In genomic region chr9:37359331-37360220, GRCm38 (mm10) we compare ENCODE assay signal across 11 mouse cellular contexts. TPM values are rescaled to one million over a fixed set of nuclear protein-coding genes. Genes with fewer than 3 reads are reported as not detected.
DNase-seq lines count a peak whose midpoint lies in the region; ATAC-seq lines count a peak whose summit lies in the region.
"Had no signal": no experiment of that assay in that cellular context is flagged by ENCODE, and none has a peak within 500 bp of the region (broad histone marks: within the 10 kb centered on the region; RNA-seq: fewer than 3 reads in every experiment).

No protein-coding gene starts in this region.

- WGBS in heart, embryonic 10.5 days: 53% methylated on average over 6 of the region's 6 CpGs
- 38% methylated on average over 6 of the region's 6 CpGs for WGBS in embryonic facial prominence, embryonic 15.5 days
- WGBS in intestine, embryonic 16.5 days: 50% methylated on average over 6 of the region's 6 CpGs
- 59% methylated on average over 6 of the region's 6 CpGs for WGBS in limb, embryonic 12.5 days
- WGBS in neural tube, embryonic 14.5 days: 20% methylated on average over 6 of the region's 6 CpGs

- no peaks in the 10 kb centered on the region for H3K27me3 ChIP-seq in heart, embryonic 10.5 days (ENCODE audit: insufficient read depth, poor library complexity, severe bottlenecking)
- H3K27me3 ChIP-seq in embryonic facial prominence, embryonic 15.5 days: no peaks in the 10 kb centered on the region
- H3K27me3 ChIP-seq in intestine, embryonic 16.5 days (replicated peaks; ENCODE audit: control insufficient read depth, insufficient read depth, low read length): no peaks in the 10 kb centered on the region
- H3K27me3 ChIP-seq in limb, embryonic 12.5 days: no peaks in the 10 kb centered on the region
- H3K27me3 ChIP-seq in neural tube, embryonic 14.5 days (ENCODE audit: control insufficient read depth, insufficient read depth, low read length): no peaks in the 10 kb centered on the region
- H3K27me3 ChIP-seq: CH12.LX had no signal

- no peak overlapping the region for H3K4me2 ChIP-seq in embryonic facial prominence, embryonic 15.5 days (replicated peaks)
- no peak overlapping the region for H3K4me2 ChIP-seq in intestine, embryonic 16.5 days (ENCODE audit: low read depth, low read length)
- no peak overlapping the region for H3K4me2 ChIP-seq in limb, embryonic 12.5 days
- no peak overlapping the region for H3K4me2 ChIP-seq in neural tube, embryonic 14.5 days (ENCODE audit: low read depth, low read length)

- no peaks in the 10 kb centered on the region for H3K9me3 ChIP-seq in heart, embryonic 10.5 days
- H3K9me3 ChIP-seq in embryonic facial prominence, embryonic 15.5 days (replicated peaks): no peaks in the 10 kb centered on the region
- H3K9me3 ChIP-seq in intestine, embryonic 16.5 days (ENCODE audit: control insufficient read depth, low read length): no peaks in the 10 kb centered on the region
- no peaks in the 10 kb centered on the region for H3K9me3 ChIP-seq in limb, embryonic 12.5 days
- H3K9me3 ChIP-seq in neural tube, embryonic 14.5 days (ENCODE audit: control insufficient read depth, low read length): no peaks in the 10 kb centered on the region

- ATAC-seq in embryonic facial prominence, embryonic 15.5 days (ENCODE audit: insufficient number of reproducible peaks, low FRiP score, low TSS enrichment, low read depth): peak; percentile 73; the same call in 1 of the 2 replicates
- 0 out of 2 replicates have a peak, but pooled peaks have one; percentile 26 for ATAC-seq in intestine, embryonic 16.5 days
- peak; percentile 52; the same call in 1 of the 2 replicates for ATAC-seq in limb, embryonic 12.5 days (ENCODE audit: insufficient number of reproducible peaks, insufficient read depth, low FRiP score, low TSS enrichment, low read depth)
- ATAC-seq in neural tube, embryonic 14.5 days (ENCODE audit: low read depth): peak; percentile 81
- ATAC-seq in monocyte, adult 5-6 weeks (replicated peaks; ENCODE audit: insufficient number of reproducible peaks, low FRiP score, low TSS enrichment, poor library complexity, severe bottlenecking): no peak

- no peak overlapping the region for H3K4me3 ChIP-seq in heart, embryonic 10.5 days
- no peak overlapping the region for H3K4me3 ChIP-seq in embryonic facial prominence, embryonic 15.5 days (replicated peaks)
- no peak overlapping the region for H3K4me3 ChIP-seq in intestine, embryonic 16.5 days (ENCODE audit: low read length)
- H3K4me3 ChIP-seq in limb, embryonic 12.5 days (replicated peaks): no peak overlapping the region
- H3K4me3 ChIP-seq in neural tube, embryonic 14.5 days (ENCODE audit: low read depth, low read length): no peak overlapping the region
- H3K4me3 ChIP-seq: erythroblast, embryonic 14.5 days; myocyte had no signal

- peak; percentile 79 for DNase-seq in heart, embryonic 10.5 days (ENCODE audit: low spot score)
- DNase-seq in heart, adult 18-20 months: no peak
- DNase-seq in spleen, postnatal 14 days (ENCODE audit: low spot score in 2 of 2): no peak

- H3K4me1 ChIP-seq in heart, embryonic 10.5 days: peaks cover 18% of the 10 kb centered on the region
- peaks cover 6% of the 10 kb centered on the region; the same call in 1 of the 2 replicates for H3K4me1 ChIP-seq in embryonic facial prominence, embryonic 15.5 days
- no peaks in the 10 kb centered on the region for H3K4me1 ChIP-seq in intestine, embryonic 16.5 days (ENCODE audit: control insufficient read depth, insufficient read depth, low read length)
- H3K4me1 ChIP-seq in limb, embryonic 12.5 days (replicated peaks): peaks cover 7% of the 10 kb centered on the region; the same call in 1 of the 2 replicates
- H3K4me1 ChIP-seq in neural tube, embryonic 14.5 days (ENCODE audit: control insufficient read depth, insufficient read depth, low read length): no peaks in the 10 kb centered on the region

- H3K9ac ChIP-seq in embryonic facial prominence, embryonic 15.5 days: no peak overlapping the region
- H3K9ac ChIP-seq in intestine, embryonic 16.5 days (ENCODE audit: low read depth, low read length): no peak overlapping the region
- H3K9ac ChIP-seq in limb, embryonic 12.5 days (replicated peaks): no peak overlapping the region
- H3K9ac ChIP-seq in neural tube, embryonic 14.5 days (replicated peaks; ENCODE audit: low read depth, low read length): no peak overlapping the region

- H3K27ac ChIP-seq in heart, embryonic 10.5 days: peak overlapping the region; percentile 39
- peak overlapping the region; percentile 63; the same call in 1 of the 2 replicates for H3K27ac ChIP-seq in embryonic facial prominence, embryonic 15.5 days (replicated peaks)
- H3K27ac ChIP-seq in intestine, embryonic 16.5 days (ENCODE audit: low read length): no peak overlapping the region
- peak overlapping the region; percentile 62 for H3K27ac ChIP-seq in limb, embryonic 12.5 days
- peak overlapping the region; percentile 77 for H3K27ac ChIP-seq in neural tube, embryonic 14.5 days (ENCODE audit: low read depth, low read length)

- H3K36me3 ChIP-seq in heart, embryonic 10.5 days: no peaks in the 10 kb centered on the region
- H3K36me3 ChIP-seq in embryonic facial prominence, embryonic 15.5 days: no peaks in the 10 kb centered on the region
- H3K36me3 ChIP-seq in intestine, embryonic 16.5 days (ENCODE audit: control insufficient read depth, insufficient read depth, low read length): no peaks in the 10 kb centered on the region
- no peaks in the 10 kb centered on the region for H3K36me3 ChIP-seq in limb, embryonic 12.5 days
- no peaks in the 10 kb centered on the region for H3K36me3 ChIP-seq in neural tube, embryonic 14.5 days (ENCODE audit: control insufficient read depth, insufficient read depth, low read length)

RNA-seq across cellular contexts. Expression of gene Hepacam, which starts 7.6 kb away (rescaled TPM):
- polyA plus RNA-seq in heart, embryonic 10.5 days (2016; fragmentation: Nextera tagmentation; extraction: Ambion mirVana): 0.04 TPM in 1 of 2 replicates, not detected in the other
- under 1 TPM in 1 of 2 experiments, not detected in 1; 0.08 TPM for total RNA-seq in heart, adult 18-20 months (2021)
- polyA plus RNA-seq in embryonic facial prominence, embryonic 15.5 days (2015; fragmentation: Nextera tagmentation; extraction: Ambion mirVana): 0.17 and 0.64 TPM in 2 replicates
- polyA plus RNA-seq in intestine, embryonic 16.5 days (2015; fragmentation: Nextera tagmentation; extraction: Ambion mirVana): 0.05 and 0.09 TPM in 2 replicates
- polyA plus RNA-seq in limb, embryonic 12.5 days (2016; fragmentation: Nextera tagmentation; extraction: Ambion mirVana): 0.06 TPM in 1 of 2 replicates, not detected in the other
- polyA plus RNA-seq in neural tube, embryonic 14.5 days (2014; fragmentation: Nextera tagmentation; extraction: Ambion mirVana): 10.5 and 20.8 TPM in 2 replicates
- total RNA-seq in monocyte, adult 5-6 weeks (2017): not detected in 3 replicates
- polyA plus RNA-seq: erythroblast, embryonic 14.5 days; myocyte had no signal

RNA-seq across cellular contexts. Expression of gene Ccdc15, which starts 11.3 kb away (rescaled TPM):
- 5.1 and 5.8 TPM in 2 replicates for polyA plus RNA-seq in heart, embryonic 10.5 days (2016; fragmentation: Nextera tagmentation; extraction: Ambion mirVana)
- 1 to 10 TPM; 1.5 to 2.1 TPM for total RNA-seq in heart, adult 18-20 months (2021)
- 7.2 and 8.7 TPM in 2 replicates for polyA plus RNA-seq in embryonic facial prominence, embryonic 15.5 days (2015; fragmentation: Nextera tagmentation; extraction: Ambion mirVana)
- 3.8 and 4.3 TPM in 2 replicates for polyA plus RNA-seq in intestine, embryonic 16.5 days (2015; fragmentation: Nextera tagmentation; extraction: Ambion mirVana)
- polyA plus RNA-seq in limb, embryonic 12.5 days (2016; fragmentation: Nextera tagmentation; extraction: Ambion mirVana): 8.1 and 8.5 TPM in 2 replicates
- polyA plus RNA-seq in neural tube, embryonic 14.5 days (2014; fragmentation: Nextera tagmentation; extraction: Ambion mirVana): 7.4 and 8.7 TPM in 2 replicates
- total RNA-seq in monocyte, adult 5-6 weeks (2017): 2.0 to 13.8 TPM (median 2.8 TPM) in 3 replicates

RNA-seq across cellular contexts. Expression of gene Robo4, which starts 42.1 kb away (rescaled TPM):
- 2.0 and 4.0 TPM in 2 replicates for polyA plus RNA-seq in heart, embryonic 10.5 days (2016; fragmentation: Nextera tagmentation; extraction: Ambion mirVana)
- total RNA-seq in heart, adult 18-20 months (2021): 10 to 100 TPM; 27.9 to 38.3 TPM
- 10.6 and 11.9 TPM in 2 replicates for polyA plus RNA-seq in embryonic facial prominence, embryonic 15.5 days (2015; fragmentation: Nextera tagmentation; extraction: Ambion mirVana)
- 11.7 and 13.9 TPM in 2 replicates for polyA plus RNA-seq in intestine, embryonic 16.5 days (2015; fragmentation: Nextera tagmentation; extraction: Ambion mirVana)
- 8.4 and 10.3 TPM in 2 replicates for polyA plus RNA-seq in limb, embryonic 12.5 days (2016; fragmentation: Nextera tagmentation; extraction: Ambion mirVana)
- 2.4 and 3.7 TPM in 2 replicates for polyA plus RNA-seq in neural tube, embryonic 14.5 days (2014; fragmentation: Nextera tagmentation; extraction: Ambion mirVana)
- not detected in 3 replicates for total RNA-seq in monocyte, adult 5-6 weeks (2017)
- total RNA-seq: CH12.LX had no signal
- polyA plus RNA-seq: myocyte had no signal
